Comparison of ENCODE assay signal across 26 mouse cellular contexts in genomic region chr7:136062658-136063057, GRCm38 (mm10).
DNase-seq lines count a peak whose midpoint lies in the region; ATAC-seq lines count a peak whose summit lies in the region.
"Had no signal": no experiment of that assay in that cellular context is flagged by ENCODE, and none has a peak within 500 bp of the region (broad histone marks: within the 10 kb centered on the region; RNA-seq: fewer than 3 reads in every experiment).

No protein-coding gene starts in this region.

- peak overlapping the region; percentile 40; the same call in 1 of the 2 replicates for H3K27ac ChIP-seq in hindbrain, embryonic 13.5 days
- no peak overlapping the region for H3K27ac ChIP-seq in hindbrain, embryonic 11.5 days (ENCODE audit: low read depth, low read length)
- H3K27ac ChIP-seq in midbrain, embryonic 11.5 days (ENCODE audit: low read depth, low read length), result no peak overlapping the region
- no peak overlapping the region for H3K27ac ChIP-seq in midbrain, embryonic 15.5 days
- 0 out of 2 replicates have a peak overlapping the region, but pooled peaks have one; percentile 29 for H3K27ac ChIP-seq in embryonic facial prominence, embryonic 11.5 days (replicated peaks; ENCODE audit: low read depth, low read length)
- H3K27ac ChIP-seq in limb, embryonic 12.5 days, result peak overlapping the region; percentile 54; the same call in 1 of the 2 replicates
- H3K27ac ChIP-seq: embryonic facial prominence, embryonic 15.5 days; heart, embryonic 10.5 days; heart, embryonic 13.5 days; hindbrain, embryonic 15.5 days had no signal

- no peak for DNase-seq in hindbrain, embryonic 11.5 days (ENCODE audit: low spot score)
- DNase-seq in midbrain, embryonic 11.5 days (ENCODE audit: low spot score, missing footprints), result peak; percentile 85
- DNase-seq in embryonic facial prominence, embryonic 11.5 days (ENCODE audit: low spot score), result peak; percentile 60
- DNase-seq in heart, adult 8-10 months (ENCODE audit: low spot score), result no peak
- no peak for DNase-seq in layer of hippocampus, adult 18-20 months (ENCODE audit: low spot score in 2 of 2)
- DNase-seq: adrenal gland, postnatal 10 days; adrenal gland, postnatal 36 days; B cell, adult 2 months; cerebellum, adult 18-20 months; cerebellum, adult 9-10 months; cerebellum, postnatal 14 days; forebrain, postnatal 0 days; gastrocnemius, postnatal 25 days; heart, adult 18-20 months; heart, postnatal 14 days; heart, postnatal 4 days had no signal

- H3K27me3 ChIP-seq in hindbrain, embryonic 13.5 days, result no peaks in the 10 kb centered on the region
- no peaks in the 10 kb centered on the region for H3K27me3 ChIP-seq in hindbrain, embryonic 11.5 days (ENCODE audit: control insufficient read depth, insufficient read depth, low read length)
- no peaks in the 10 kb centered on the region for H3K27me3 ChIP-seq in midbrain, embryonic 11.5 days (ENCODE audit: control insufficient read depth, insufficient read depth, low read length)
- no peaks in the 10 kb centered on the region for H3K27me3 ChIP-seq in midbrain, embryonic 15.5 days (replicated peaks)
- no peaks in the 10 kb centered on the region for H3K27me3 ChIP-seq in embryonic facial prominence, embryonic 11.5 days (ENCODE audit: control insufficient read depth, insufficient read depth, low read length)
- peaks cover 3% of the 10 kb centered on the region; the same call in 1 of the 2 replicates for H3K27me3 ChIP-seq in limb, embryonic 12.5 days
- H3K27me3 ChIP-seq: Patski had no signal

- ATAC-seq in hindbrain, embryonic 13.5 days (ENCODE audit: low FRiP score), result no peak
- no peak for ATAC-seq in hindbrain, embryonic 11.5 days (ENCODE audit: low FRiP score)
- no peak for ATAC-seq in midbrain, embryonic 11.5 days (ENCODE audit: low FRiP score)
- no peak for ATAC-seq in midbrain, embryonic 15.5 days (replicated peaks)
- no peak for ATAC-seq in embryonic facial prominence, embryonic 11.5 days (replicated peaks; ENCODE audit: insufficient number of reproducible peaks, low FRiP score, low TSS enrichment, low read depth)
- no peak for ATAC-seq in limb, embryonic 12.5 days (ENCODE audit: insufficient number of reproducible peaks, insufficient read depth, low FRiP score, low TSS enrichment, low read depth)
- ATAC-seq: forebrain, embryonic 14.5 days; forebrain, postnatal 0 days; Patski had no signal

- H3K9me3 ChIP-seq in hindbrain, embryonic 13.5 days, result no peaks in the 10 kb centered on the region
- H3K9me3 ChIP-seq in hindbrain, embryonic 11.5 days (ENCODE audit: control insufficient read depth, low read length), result no peaks in the 10 kb centered on the region
- H3K9me3 ChIP-seq in midbrain, embryonic 11.5 days (ENCODE audit: control insufficient read depth, low read length), result no peaks in the 10 kb centered on the region
- H3K9me3 ChIP-seq in midbrain, embryonic 15.5 days, result no peaks in the 10 kb centered on the region
- no peaks in the 10 kb centered on the region for H3K9me3 ChIP-seq in embryonic facial prominence, embryonic 11.5 days (replicated peaks; ENCODE audit: control insufficient read depth, low read length)
- H3K9me3 ChIP-seq in limb, embryonic 12.5 days, result no peaks in the 10 kb centered on the region
- H3K9me3 ChIP-seq: embryonic facial prominence, embryonic 15.5 days; heart, embryonic 10.5 days; heart, embryonic 13.5 days; hindbrain, embryonic 15.5 days had no signal

- H3K4me3 ChIP-seq in hindbrain, embryonic 13.5 days, result no peak overlapping the region
- no peak overlapping the region for H3K4me3 ChIP-seq in hindbrain, embryonic 11.5 days (ENCODE audit: low read depth, low read length)
- H3K4me3 ChIP-seq in midbrain, embryonic 11.5 days (ENCODE audit: low read depth, low read length), result no peak overlapping the region
- H3K4me3 ChIP-seq in midbrain, embryonic 15.5 days, result no peak overlapping the region
- H3K4me3 ChIP-seq in embryonic facial prominence, embryonic 11.5 days (ENCODE audit: low read depth, low read length), result no peak overlapping the region
- H3K4me3 ChIP-seq in limb, embryonic 12.5 days (replicated peaks), result no peak overlapping the region
- H3K4me3 ChIP-seq: embryonic facial prominence, embryonic 15.5 days; heart, embryonic 10.5 days; heart, embryonic 13.5 days; hindbrain, embryonic 15.5 days had no signal

- H3K4me2 ChIP-seq in hindbrain, embryonic 13.5 days, result no peak overlapping the region
- H3K4me2 ChIP-seq in hindbrain, embryonic 11.5 days (replicated peaks; ENCODE audit: low read depth, low read length), result no peak overlapping the region
- no peak overlapping the region for H3K4me2 ChIP-seq in midbrain, embryonic 11.5 days
- no peak overlapping the region for H3K4me2 ChIP-seq in midbrain, embryonic 15.5 days
- no peak overlapping the region for H3K4me2 ChIP-seq in embryonic facial prominence, embryonic 11.5 days (ENCODE audit: low read depth, low read length)
- no peak overlapping the region for H3K4me2 ChIP-seq in limb, embryonic 12.5 days
- H3K4me2 ChIP-seq: embryonic facial prominence, embryonic 15.5 days; heart, embryonic 13.5 days; hindbrain, embryonic 15.5 days had no signal

- 0 out of 2 replicates have a peak overlapping the region, but pooled peaks have one; percentile 13 for H3K9ac ChIP-seq in hindbrain, embryonic 13.5 days
- H3K9ac ChIP-seq in hindbrain, embryonic 11.5 days (ENCODE audit: low read depth, low read length), result no peak overlapping the region
- no peak overlapping the region for H3K9ac ChIP-seq in midbrain, embryonic 11.5 days (ENCODE audit: low read length)
- H3K9ac ChIP-seq in midbrain, embryonic 15.5 days, result no peak overlapping the region
- no peak overlapping the region for H3K9ac ChIP-seq in embryonic facial prominence, embryonic 11.5 days (replicated peaks; ENCODE audit: low read length)
- no peak overlapping the region for H3K9ac ChIP-seq in limb, embryonic 12.5 days (replicated peaks)
- H3K9ac ChIP-seq: embryonic facial prominence, embryonic 15.5 days; forebrain, postnatal 0 days; heart, embryonic 13.5 days; hindbrain, embryonic 15.5 days had no signal

- H3K36me3 ChIP-seq in hindbrain, embryonic 13.5 days, result no peaks in the 10 kb centered on the region
- H3K36me3 ChIP-seq in hindbrain, embryonic 11.5 days (ENCODE audit: control insufficient read depth, insufficient read depth, low read length), result no peaks in the 10 kb centered on the region
- H3K36me3 ChIP-seq in midbrain, embryonic 11.5 days (ENCODE audit: control insufficient read depth, insufficient read depth, low read length), result no peaks in the 10 kb centered on the region
- no peaks in the 10 kb centered on the region for H3K36me3 ChIP-seq in midbrain, embryonic 15.5 days (replicated peaks)
- no peaks in the 10 kb centered on the region for H3K36me3 ChIP-seq in embryonic facial prominence, embryonic 11.5 days (replicated peaks; ENCODE audit: control insufficient read depth, insufficient read depth, low read depth, low read length)
- H3K36me3 ChIP-seq in limb, embryonic 12.5 days, result no peaks in the 10 kb centered on the region
- H3K36me3 ChIP-seq: embryonic facial prominence, embryonic 15.5 days; G1E; heart, embryonic 10.5 days; heart, embryonic 13.5 days; hindbrain, embryonic 15.5 days had no signal

- peaks cover 45% of the 10 kb centered on the region for H3K4me1 ChIP-seq in hindbrain, embryonic 13.5 days (replicated peaks)
- H3K4me1 ChIP-seq in hindbrain, embryonic 11.5 days (replicated peaks; ENCODE audit: control insufficient read depth, insufficient read depth, low read length), result peaks cover 8% of the 10 kb centered on the region; the same call in 1 of the 2 replicates
- H3K4me1 ChIP-seq in midbrain, embryonic 11.5 days (ENCODE audit: control insufficient read depth, insufficient read depth, low read length), result peaks cover 12% of the 10 kb centered on the region
- peaks cover 14% of the 10 kb centered on the region for H3K4me1 ChIP-seq in midbrain, embryonic 15.5 days
- H3K4me1 ChIP-seq in embryonic facial prominence, embryonic 11.5 days (ENCODE audit: control insufficient read depth, insufficient read depth, low read length), result peaks cover 8% of the 10 kb centered on the region
- H3K4me1 ChIP-seq in limb, embryonic 12.5 days (replicated peaks), result peaks cover 70% of the 10 kb centered on the region

- 47% methylated on average over 5 of the region's 5 CpGs for WGBS in hindbrain, embryonic 13.5 days
- WGBS in hindbrain, embryonic 11.5 days, result 39% methylated on average over 5 of the region's 5 CpGs
- WGBS in midbrain, embryonic 11.5 days, result 71% methylated on average over 5 of the region's 5 CpGs
- WGBS in midbrain, embryonic 15.5 days, result 57% methylated on average over 5 of the region's 5 CpGs
- 19% methylated on average over 5 of the region's 5 CpGs for WGBS in embryonic facial prominence, embryonic 11.5 days
- WGBS in limb, embryonic 12.5 days, result 32% methylated on average over 5 of the region's 5 CpGs

Comparison
In these comparisons a context has a peak if more than half of its experiments do, and no peak if none do; other contexts are left out.
1. H3K27ac ChIP-seq: peak in hindbrain, embryonic 13.5 days (single experiment), embryonic facial prominence, embryonic 11.5 days (single experiment) and limb, embryonic 12.5 days (single experiment); none in hindbrain, embryonic 11.5 days (single experiment), midbrain, embryonic 11.5 days (single experiment) and midbrain, embryonic 15.5 days (single experiment).
2. DNase-seq: peak in midbrain, embryonic 11.5 days (single experiment) and embryonic facial prominence, embryonic 11.5 days (single experiment); none in hindbrain, embryonic 11.5 days (single experiment), heart, adult 8-10 months (single experiment) and layer of hippocampus, adult 18-20 months (0 of 2).